Mouse (Mus musculus): Measurements from ENCODE around the gene Prl2a1. TPM values are rescaled to one million over a fixed set of nuclear protein-coding genes. Genes with fewer than 3 reads are reported as not detected.
"Not testable (repeated sequence)": the region's sequence is repeated elsewhere in the genome, so short reads cannot be mapped to it uniquely, and the experiment has no call there.

Gene Prl2a1
- polyA plus RNA-seq (2014; fragmentation: Nextera tagmentation; extraction: Ambion mirVana): not detected in 2 replicates

- 88% methylated on average over 1 of the region's 1 CpGs for WGBS
- Histone ChIP-seq H3K9ac (replicated peaks; ENCODE audit: low read length) (no peak within 1 kb of the TSS), H3K4me2 (ENCODE audit: low read length) (no peak within 1 kb of the TSS), H3K4me3 (replicated peaks; ENCODE audit: low read depth, low read length) (no peak within 1 kb of the TSS), H3K27ac (replicated peaks; ENCODE audit: low read depth, low read length) (no peak within 1 kb of the TSS), H3K36me3 (ENCODE audit: control insufficient read depth, insufficient read depth, low read length) (no peaks in the 10 kb centered on the region), H3K4me1 (ENCODE audit: control insufficient read depth, insufficient read depth, low read length) (no peaks in the 10 kb centered on the region), H3K27me3 (ENCODE audit: control insufficient read depth, insufficient read depth, low read length) (no peaks in the 10 kb centered on the region), H3K9me3 (ENCODE audit: control insufficient read depth, low read length) (no peaks in the 10 kb centered on the region)
- ATAC-seq (ENCODE audit: low FRiP score, low TSS enrichment): no peak
- DNase-seq: no peak
Observed at GRCm38 (mm10) chr13:27801354-27801753, at the start of gene Prl2a1. Prl2a1 (plus strand) TSS chr13:27801654.

GRCm38 (mm10) chr13:27780704-27781103 is 20.8 kb upstream of the Prl2a1 start, which contains the start of gene Prl7c1:
Prl7c1 (minus strand) TSS chr13:27780804.
- ATAC-seq (ENCODE audit: low FRiP score, low TSS enrichment); H3K4me3 ChIP-seq (replicated peaks; ENCODE audit: low read depth, low read length); DNase-seq; H3K4me2 ChIP-seq (ENCODE audit: low read length); H3K27me3 ChIP-seq (ENCODE audit: control insufficient read depth, insufficient read depth, low read length); H3K27ac ChIP-seq (replicated peaks; ENCODE audit: low read depth, low read length); H3K9ac ChIP-seq (replicated peaks; ENCODE audit: low read length); H3K9me3 ChIP-seq (ENCODE audit: control insufficient read depth, low read length); H3K36me3 ChIP-seq (ENCODE audit: control insufficient read depth, insufficient read depth, low read length); H3K4me1 ChIP-seq (ENCODE audit: control insufficient read depth, insufficient read depth, low read length): not testable (repeated sequence)
- 93% methylated on average over 2 of the region's 3 CpGs for WGBS

GRCm38 (mm10) chr13:27799303-27799702 is 2.2 kb upstream of the Prl2a1 start:
- Histone ChIP-seq H3K9ac (replicated peaks; ENCODE audit: low read length) (no peak overlapping the region), H3K4me2 (ENCODE audit: low read length) (no peak overlapping the region), H3K27ac (replicated peaks; ENCODE audit: low read depth, low read length) (no peak overlapping the region), H3K27me3 (ENCODE audit: control insufficient read depth, insufficient read depth, low read length) (no peaks in the 10 kb centered on the region), H3K4me1 (ENCODE audit: control insufficient read depth, insufficient read depth, low read length) (no peaks in the 10 kb centered on the region), H3K36me3 (ENCODE audit: control insufficient read depth, insufficient read depth, low read length) (no peaks in the 10 kb centered on the region), H3K9me3 (ENCODE audit: control insufficient read depth, low read length) (no peaks in the 10 kb centered on the region), H3K4me3 (replicated peaks; ENCODE audit: low read depth, low read length) (no peak overlapping the region)
- no peak for ATAC-seq (ENCODE audit: low FRiP score, low TSS enrichment)
- WGBS: 83% methylated on average over 4 of the region's 4 CpGs
- DNase-seq: no peak

- H3K4me1 ChIP-seq (ENCODE audit: control insufficient read depth, insufficient read depth, low read length): no peaks in the 10 kb centered on the region
- H3K4me3 ChIP-seq (replicated peaks; ENCODE audit: low read depth, low read length): no peak overlapping the region
- DNase-seq (no peak), ATAC-seq (ENCODE audit: low FRiP score, low TSS enrichment) (no peak)
- no peaks in the 10 kb centered on the region for H3K9me3 ChIP-seq (ENCODE audit: control insufficient read depth, low read length)
- H3K9ac ChIP-seq (replicated peaks; ENCODE audit: low read length): no peak overlapping the region
- no peaks in the 10 kb centered on the region for H3K36me3 ChIP-seq (ENCODE audit: control insufficient read depth, insufficient read depth, low read length)
- no peak overlapping the region for H3K4me2 ChIP-seq (ENCODE audit: low read length)
- no peaks in the 10 kb centered on the region for H3K27me3 ChIP-seq (ENCODE audit: control insufficient read depth, insufficient read depth, low read length)
- no peak overlapping the region for H3K27ac ChIP-seq (replicated peaks; ENCODE audit: low read depth, low read length)
- 87% methylated on average over 1 of the region's 1 CpGs for WGBS
Observed at GRCm38 (mm10) chr13:27802765-27803164, 1.3 kb downstream of the Prl2a1 start.

- no peak within 1 kb of the TSS for H3K4me3 ChIP-seq (replicated peaks; ENCODE audit: low read depth, low read length)
- H3K27ac ChIP-seq (replicated peaks; ENCODE audit: low read depth, low read length): no peak within 1 kb of the TSS
- H3K9ac ChIP-seq (replicated peaks; ENCODE audit: low read length): no peak within 1 kb of the TSS
- H3K4me1 ChIP-seq (ENCODE audit: control insufficient read depth, insufficient read depth, low read length): no peaks in the 10 kb centered on the region
- H3K27me3 ChIP-seq (ENCODE audit: control insufficient read depth, insufficient read depth, low read length): no peaks in the 10 kb centered on the region
- H3K4me2 ChIP-seq (ENCODE audit: low read length): no peak within 1 kb of the TSS
- ATAC-seq (ENCODE audit: low FRiP score, low TSS enrichment) (no peak), DNase-seq (no peak)
- WGBS: 95% methylated on average over 3 of the region's 3 CpGs
- no peaks in the 10 kb centered on the region for H3K36me3 ChIP-seq (ENCODE audit: control insufficient read depth, insufficient read depth, low read length)
- no peaks in the 10 kb centered on the region for H3K9me3 ChIP-seq (ENCODE audit: control insufficient read depth, low read length)
Observed at GRCm38 (mm10) chr13:27849042-27849441, 47.6 kb downstream of the Prl2a1 start, which contains the start of gene Prl2c1. Prl2c1 (plus strand) TSS chr13:27849342.

Other genes starting within 250 kb of the Prl2a1 start
- not detected in 2 replicates for gene Prl8a9, start 237.0 kb upstream of the Prl2a1 start, polyA plus RNA-seq (2014; fragmentation: Nextera tagmentation; extraction: Ambion mirVana)
- not detected in 2 replicates for gene Prl8a1, start 219.5 kb upstream of the Prl2a1 start, polyA plus RNA-seq (2014; fragmentation: Nextera tagmentation; extraction: Ambion mirVana)
- not detected in 2 replicates for gene Prl7b1, start 191.1 kb upstream of the Prl2a1 start, polyA plus RNA-seq (2014; fragmentation: Nextera tagmentation; extraction: Ambion mirVana)
- not detected in 2 replicates for gene Prl7a1, start 159.2 kb upstream of the Prl2a1 start, polyA plus RNA-seq (2014; fragmentation: Nextera tagmentation; extraction: Ambion mirVana)
- gene Prl7a2, start 133.6 kb upstream of the Prl2a1 start, polyA plus RNA-seq (2014; fragmentation: Nextera tagmentation; extraction: Ambion mirVana): not detected in 2 replicates
- gene Prl7d1, start 84.9 kb upstream of the Prl2a1 start, polyA plus RNA-seq (2014; fragmentation: Nextera tagmentation; extraction: Ambion mirVana): not detected in 2 replicates
- not detected in 2 replicates for gene Prl7c1, start 20.9 kb upstream of the Prl2a1 start, polyA plus RNA-seq (2014; fragmentation: Nextera tagmentation; extraction: Ambion mirVana)
- not detected in 2 replicates for gene Prl2c1, start 47.7 kb downstream of the Prl2a1 start, polyA plus RNA-seq (2014; fragmentation: Nextera tagmentation; extraction: Ambion mirVana)
- gene Prl4a1, start 214.6 kb downstream of the Prl2a1 start, polyA plus RNA-seq (2014; fragmentation: Nextera tagmentation; extraction: Ambion mirVana): not detected in 2 replicates